In the genomic region with DNA sequence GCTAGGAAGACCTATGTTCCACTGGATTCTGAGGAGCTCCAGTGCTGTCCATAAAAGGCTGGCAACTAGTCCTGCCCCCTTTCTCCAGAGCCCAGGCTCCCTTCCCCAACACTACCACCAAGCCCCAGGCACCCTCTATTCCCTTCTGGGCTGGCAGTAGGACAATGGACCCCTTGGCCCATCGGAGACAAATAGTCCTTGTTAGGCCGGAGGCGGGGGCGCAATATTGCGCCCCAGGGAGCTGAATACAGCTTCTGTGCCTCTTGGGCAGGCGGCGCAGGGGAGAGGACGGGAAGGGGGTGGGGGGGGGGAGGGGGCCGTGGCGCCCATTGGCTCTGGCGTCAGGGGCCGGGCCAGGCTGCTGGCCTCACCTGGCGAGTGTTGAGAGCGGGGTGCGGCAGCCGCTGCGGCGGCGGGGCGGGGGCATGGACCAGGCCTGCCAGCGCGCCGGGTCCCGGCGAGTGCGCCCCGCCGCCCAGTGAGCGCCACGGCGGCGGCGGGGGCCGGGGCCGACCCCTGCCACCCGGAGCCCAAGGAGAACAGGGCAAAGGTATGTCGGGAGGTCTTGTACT, we compare ENCODE assay signal across 8 mouse cellular contexts. TPM values are rescaled to one million over a fixed set of nuclear protein-coding genes. Genes with fewer than 3 reads are reported as not detected.
A peak's percentile ranks its signal among the peaks of the same experiment; 100 is the strongest.
DNase-seq lines count a peak whose midpoint lies in the region; ATAC-seq and TF ChIP-seq lines count a peak whose summit lies in the region.

A gene (plus strand): TSS at position 346 of the 572 bp plus-strand sequence.

- TF ChIP-seq POLR2A in limb, embryonic 14.5 days (IDR thresholded peaks at IDR 0.05; ENCODE audit: borderline replicate concordance, extremely low read depth, insufficient read depth, insufficient read length), result no peak

- under 1% methylated on average over 32 of the region's 37 CpGs for WGBS in embryonic facial prominence, embryonic 13.5 days
- 0% methylated on average over 18 of the region's 37 CpGs for WGBS in limb, embryonic 14.5 days
- 2% methylated on average over 30 of the region's 37 CpGs for WGBS in midbrain, embryonic 15.5 days

- H3K36me3 ChIP-seq in embryonic facial prominence, embryonic 13.5 days, result peaks cover 29% of the 10 kb centered on the region
- peaks cover 22% of the 10 kb centered on the region for H3K36me3 ChIP-seq in limb, embryonic 14.5 days (ENCODE audit: control insufficient read depth, insufficient read depth, low read length)
- H3K36me3 ChIP-seq in midbrain, embryonic 15.5 days (replicated peaks), result peaks cover 19% of the 10 kb centered on the region

- H3K9ac ChIP-seq in embryonic facial prominence, embryonic 13.5 days, result peak within 1 kb of the TSS; percentile 67
- H3K9ac ChIP-seq in limb, embryonic 14.5 days (ENCODE audit: low read depth, low read length, severe bottlenecking), result peak within 1 kb of the TSS; percentile 55
- H3K9ac ChIP-seq in midbrain, embryonic 15.5 days, result peak within 1 kb of the TSS; percentile 51

- no peak within 1 kb of the TSS; the same call in 1 of the 2 replicates for H3K27ac ChIP-seq in embryonic facial prominence, embryonic 13.5 days
- no peak within 1 kb of the TSS for H3K27ac ChIP-seq in limb, embryonic 14.5 days (replicated peaks; ENCODE audit: low read depth, low read length)
- no peak within 1 kb of the TSS for H3K27ac ChIP-seq in midbrain, embryonic 15.5 days

- H3K4me3 ChIP-seq in embryonic facial prominence, embryonic 13.5 days, result peak within 1 kb of the TSS; percentile 45
- peak within 1 kb of the TSS; percentile 42 for H3K4me3 ChIP-seq in limb, embryonic 14.5 days (replicated peaks; ENCODE audit: low read length)
- H3K4me3 ChIP-seq in midbrain, embryonic 15.5 days, result peak within 1 kb of the TSS; percentile 40

- ATAC-seq in embryonic facial prominence, embryonic 13.5 days (ENCODE audit: insufficient number of reproducible peaks, insufficient read depth, low FRiP score, low TSS enrichment, low read depth), result no peak
- peak; percentile 45; the same call in 1 of the 2 replicates for ATAC-seq in limb, embryonic 14.5 days (ENCODE audit: low FRiP score, low read depth)
- peak; percentile 60 for ATAC-seq in midbrain, embryonic 15.5 days (replicated peaks)

- H3K4me1 ChIP-seq in embryonic facial prominence, embryonic 13.5 days, result peaks cover 14% of the 10 kb centered on the region
- H3K4me1 ChIP-seq in limb, embryonic 14.5 days (ENCODE audit: control insufficient read depth, insufficient read depth, low read length), result 0 out of 2 replicates have a peak, but pooled peaks cover 8% of the 10 kb centered on the region
- H3K4me1 ChIP-seq in midbrain, embryonic 15.5 days, result peaks cover 7% of the 10 kb centered on the region

- peak within 1 kb of the TSS; percentile 71 for H3K4me2 ChIP-seq in embryonic facial prominence, embryonic 13.5 days
- H3K4me2 ChIP-seq in limb, embryonic 14.5 days (replicated peaks; ENCODE audit: low read depth, low read length, severe bottlenecking), result peak within 1 kb of the TSS; percentile 75
- peak within 1 kb of the TSS; percentile 62 for H3K4me2 ChIP-seq in midbrain, embryonic 15.5 days

- peak in 1 of 2 experiments; percentile 35 for DNase-seq in frontal cortex, adult 2 months (ENCODE audit: extremely low spot score in 1 of 2, low spot score in 1 of 2)
- DNase-seq in frontal cortex, postnatal 25 days (ENCODE audit: low spot score in 2 of 2), result no peak
- peak; percentile 62 for DNase-seq in kidney, adult 9 months
- DNase-seq in limb, embryonic 14.5 days (ENCODE audit: low spot score), result no peak
- no peak for DNase-seq in gastrocnemius, postnatal 36 days
- DNase-seq in Muller cell, postnatal 12 days (ENCODE audit: inconsistent ontology term), result no peak

- H3K9me3 ChIP-seq in embryonic facial prominence, embryonic 13.5 days, result no peaks in the 10 kb centered on the region
- no peaks in the 10 kb centered on the region for H3K9me3 ChIP-seq in limb, embryonic 14.5 days (ENCODE audit: control insufficient read depth, low read length)
- H3K9me3 ChIP-seq in midbrain, embryonic 15.5 days, result no peaks in the 10 kb centered on the region

- intact Hi-C loops in gastrocnemius, postnatal 36 days (cut with DNase I), result no loop called here

- peaks cover 12% of the 10 kb centered on the region for H3K27me3 ChIP-seq in embryonic facial prominence, embryonic 13.5 days
- H3K27me3 ChIP-seq in limb, embryonic 14.5 days (ENCODE audit: control insufficient read depth, insufficient read depth, low read length), result no peaks in the 10 kb centered on the region
- H3K27me3 ChIP-seq in midbrain, embryonic 15.5 days (replicated peaks), result no peaks in the 10 kb centered on the region

RNA-seq across cellular contexts. Expression of the gene that starts here (rescaled TPM):
- polyA plus RNA-seq in frontal cortex, adult 2 months (2012; rRNA removed), result 25.5 and 26.8 TPM in 2 replicates
- polyA plus RNA-seq in embryonic facial prominence, embryonic 13.5 days (2015; fragmentation: Nextera tagmentation; extraction: Ambion mirVana), result 2.3 and 2.6 TPM in 2 replicates
- polyA plus RNA-seq in limb, embryonic 14.5 days (2012; rRNA removed), result 5.9 and 8.3 TPM in 2 replicates
- polyA plus RNA-seq in limb, embryonic 14.5 days (2014; fragmentation: Nextera tagmentation; extraction: Ambion mirVana), result 3.1 TPM in 2 replicates
- polyA plus RNA-seq in midbrain, embryonic 15.5 days (2015; fragmentation: Nextera tagmentation; extraction: Ambion mirVana), result 5.4 and 5.5 TPM in 2 replicates
- total RNA-seq in gastrocnemius, postnatal 36 days (2021), result under 1 TPM; 0.26 to 0.42 TPM
